Mouse (Mus musculus): ENCODE data around the gene Thap12. TPM values are rescaled to one million over a fixed set of nuclear protein-coding genes. Genes with fewer than 3 reads are reported as not detected.

Thap12 gene
- total and polyA plus RNA-seq, 3 experiments: 28.3 to 79.1 (median 58.2) TPM

- Histone ChIP-seq H3K36me3 (replicated peaks) (no peaks in the 10 kb centered on the region), H3K4me3 (ENCODE audit: low read depth, low read length) (no peak overlapping the region), H3K9me3 (replicated peaks) (peaks cover 2% of the 10 kb centered on the region), H3K4me1 (ENCODE audit: insufficient read depth, low read depth, low read length) (peaks cover 31% of the 10 kb centered on the region), H3K27me3 (ENCODE audit: insufficient read depth, low read length) (peaks cover 33% of the 10 kb centered on the region)
- no peak for ATAC-seq (ENCODE audit: extremely low read depth, insufficient number of reproducible peaks, low FRiP score, poor library complexity, severe bottlenecking)
- TF ChIP-seq CTCF (IDR thresholded peaks at IDR 0.05; ENCODE audit: low read depth, low read length): no peak
- no peak for DNase-seq (ENCODE audit: low spot score)
Observed at GRCm38 (mm10) chr7:98678441-98678840, 24.5 kb upstream of the Thap12 start.

GRCm38 (mm10) chr7:98680691-98681090 lies 22.2 kb upstream of the Thap12 start:
- H3K4me1 ChIP-seq (ENCODE audit: insufficient read depth, low read depth, low read length): peaks cover 12% of the 10 kb centered on the region
- H3K36me3 ChIP-seq (replicated peaks): no peaks in the 10 kb centered on the region
- ATAC-seq (ENCODE audit: extremely low read depth, insufficient number of reproducible peaks, low FRiP score, poor library complexity, severe bottlenecking) (no peak), DNase-seq (ENCODE audit: low spot score) (no peak)
- peaks cover 45% of the 10 kb centered on the region for H3K27me3 ChIP-seq (ENCODE audit: insufficient read depth, low read length)
- peaks cover 1% of the 10 kb centered on the region; the same call in 1 of the 2 replicates for H3K9me3 ChIP-seq (replicated peaks)
- no peak overlapping the region for H3K4me3 ChIP-seq (ENCODE audit: low read depth, low read length)
- TF ChIP-seq GATA1 (IDR thresholded peaks at IDR 0.05; ENCODE audit: borderline replicate concordance, low read length) (no peak), GATA2 (IDR thresholded peaks at IDR 0.05; ENCODE audit: borderline replicate concordance, low read depth, low read length) (no peak), TAL1 (conservative IDR thresholded peaks at IDR 0.05; ENCODE audit: low read depth, low read length) (no peak), POLR2AphosphoS5 (IDR thresholded peaks at IDR 0.05; ENCODE audit: insufficient replicate concordance, low read depth, low read length) (no peak), CTCF (IDR thresholded peaks at IDR 0.05; ENCODE audit: low read depth, low read length) (no peak)

DNA sequence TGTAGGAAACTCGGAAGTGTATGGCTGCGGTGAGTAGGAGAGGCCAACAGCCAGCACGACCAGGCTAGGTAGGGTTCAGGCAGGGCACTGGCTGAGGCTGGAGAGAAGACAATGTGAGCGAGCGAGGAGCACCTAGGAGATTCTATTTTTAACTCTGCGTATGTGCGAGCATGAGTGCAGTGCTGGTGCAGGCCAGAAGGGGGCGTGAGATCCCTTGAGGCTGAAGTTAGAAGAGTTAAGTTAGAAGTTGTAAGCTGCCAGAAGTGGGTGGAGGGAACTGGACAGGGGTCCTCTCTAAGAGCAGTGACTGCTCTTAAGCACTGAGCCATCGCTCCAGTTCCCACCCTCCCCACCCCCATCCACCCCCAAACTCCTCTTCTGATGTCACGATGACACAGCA lies 20.1 kb upstream of the Thap12 start:
- Histone ChIP-seq H3K9me3 (replicated peaks) (no peaks in the 10 kb centered on the region; the same call in 1 of the 2 replicates), H3K36me3 (replicated peaks) (no peaks in the 10 kb centered on the region), H3K4me3 (ENCODE audit: low read depth, low read length) (no peak overlapping the region), H3K27me3 (ENCODE audit: insufficient read depth, low read length) (peaks cover 51% of the 10 kb centered on the region), H3K4me1 (ENCODE audit: insufficient read depth, low read depth, low read length) (peaks cover 4% of the 10 kb centered on the region; the same call in 1 of the 2 replicates)
- ATAC-seq (ENCODE audit: extremely low read depth, insufficient number of reproducible peaks, low FRiP score, poor library complexity, severe bottlenecking) (no peak), DNase-seq (ENCODE audit: low spot score) (no peak)
- TF ChIP-seq GATA2 (IDR thresholded peaks at IDR 0.05; ENCODE audit: borderline replicate concordance, low read depth, low read length): no peak
- TF ChIP-seq CTCF (IDR thresholded peaks at IDR 0.05; ENCODE audit: low read depth, low read length): no peak

DNA sequence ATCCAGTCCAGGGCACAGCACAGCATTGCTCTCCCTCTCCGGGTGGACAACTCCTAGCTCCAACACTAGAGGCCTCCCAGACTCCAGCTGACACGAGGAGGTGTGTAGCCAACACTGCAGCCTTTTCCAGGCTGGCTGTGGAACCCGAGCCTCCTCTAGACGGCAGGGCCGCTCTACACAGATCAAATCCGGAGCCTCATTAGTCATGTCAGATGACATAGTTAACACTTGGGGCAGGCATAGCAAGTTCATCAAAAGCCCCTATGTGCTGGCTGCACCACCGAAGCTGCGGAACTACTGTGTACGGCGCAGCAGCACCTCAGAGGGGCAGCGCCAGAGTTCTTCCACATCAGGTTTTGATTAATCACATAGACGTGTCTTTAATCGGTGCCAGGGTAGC lies 17.0 kb upstream of the Thap12 start:
- peaks cover 2% of the 10 kb centered on the region; the same call in 1 of the 2 replicates for H3K4me1 ChIP-seq (ENCODE audit: insufficient read depth, low read depth, low read length)
- ATAC-seq (ENCODE audit: extremely low read depth, insufficient number of reproducible peaks, low FRiP score, poor library complexity, severe bottlenecking): no peak
- H3K9me3 ChIP-seq (replicated peaks): no peaks in the 10 kb centered on the region; the same call in 1 of the 2 replicates
- no peak for DNase-seq (ENCODE audit: low spot score)
- TF ChIP-seq GATA1 (IDR thresholded peaks at IDR 0.05; ENCODE audit: borderline replicate concordance, low read length): no peak
- H3K36me3 ChIP-seq (replicated peaks): no peaks in the 10 kb centered on the region
- no peak overlapping the region for H3K4me3 ChIP-seq (ENCODE audit: low read depth, low read length)
- H3K27me3 ChIP-seq (ENCODE audit: insufficient read depth, low read length): peaks cover 29% of the 10 kb centered on the region

DNA sequence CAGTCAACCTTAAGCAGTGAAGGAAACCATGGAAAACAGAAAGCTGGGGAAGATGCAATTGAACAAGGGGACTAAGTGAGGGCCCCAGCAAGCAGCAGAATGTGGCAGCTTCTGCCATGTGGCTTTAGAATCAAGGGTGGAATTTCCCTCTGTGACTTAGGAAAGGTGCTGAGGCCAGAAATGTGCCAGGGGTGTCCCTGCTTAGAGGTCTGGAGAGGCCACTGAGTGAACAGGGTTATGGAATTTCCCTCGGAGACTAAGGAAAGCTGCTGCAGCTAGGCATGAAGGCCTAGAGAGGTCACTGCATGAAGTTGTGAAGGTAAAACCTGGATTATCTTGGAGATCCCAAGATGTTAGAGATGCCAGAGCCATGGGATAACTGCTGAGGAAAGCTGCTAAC lies 12.8 kb upstream of the Thap12 start:
- peaks cover 13% of the 10 kb centered on the region for H3K27me3 ChIP-seq (ENCODE audit: insufficient read depth, low read length)
- ATAC-seq (ENCODE audit: extremely low read depth, insufficient number of reproducible peaks, low FRiP score, poor library complexity, severe bottlenecking) (no peak), DNase-seq (ENCODE audit: low spot score) (no peak)
- TF ChIP-seq CTCF (IDR thresholded peaks at IDR 0.05; ENCODE audit: low read depth, low read length) (no peak), GATA1 (IDR thresholded peaks at IDR 0.05; ENCODE audit: borderline replicate concordance, low read length) (no peak), POLR2AphosphoS5 (IDR thresholded peaks at IDR 0.05; ENCODE audit: insufficient replicate concordance, low read depth, low read length) (no peak), TAL1 (conservative IDR thresholded peaks at IDR 0.05; ENCODE audit: low read depth, low read length) (no peak), GATA2 (IDR thresholded peaks at IDR 0.05; ENCODE audit: borderline replicate concordance, low read depth, low read length) (no peak)
- H3K9me3 ChIP-seq (replicated peaks): no peaks in the 10 kb centered on the region
- no peaks in the 10 kb centered on the region for H3K36me3 ChIP-seq (replicated peaks)
- H3K4me1 ChIP-seq (ENCODE audit: insufficient read depth, low read depth, low read length): peaks cover 26% of the 10 kb centered on the region
- no peak overlapping the region for H3K4me3 ChIP-seq (ENCODE audit: low read depth, low read length)

- H3K9me3 ChIP-seq (replicated peaks): no peaks in the 10 kb centered on the region
- no peak for ATAC-seq (ENCODE audit: extremely low read depth, insufficient number of reproducible peaks, low FRiP score, poor library complexity, severe bottlenecking)
- peaks cover 26% of the 10 kb centered on the region for H3K4me1 ChIP-seq (ENCODE audit: insufficient read depth, low read depth, low read length)
- no peak overlapping the region for H3K4me3 ChIP-seq (ENCODE audit: low read depth, low read length)
- peaks cover 7% of the 10 kb centered on the region for H3K27me3 ChIP-seq (ENCODE audit: insufficient read depth, low read length)
- H3K36me3 ChIP-seq (replicated peaks): no peaks in the 10 kb centered on the region
- no peak for DNase-seq (ENCODE audit: low spot score)
- TF ChIP-seq TAL1 (conservative IDR thresholded peaks at IDR 0.05; ENCODE audit: low read depth, low read length): no peak
Observed at GRCm38 (mm10) chr7:98690831-98691230, 12.1 kb upstream of the Thap12 start.

GRCm38 (mm10) chr7:98692761-98693546 lies 9.9 kb upstream of the Thap12 start:
- peaks cover 34% of the 10 kb centered on the region for H3K4me1 ChIP-seq (ENCODE audit: insufficient read depth, low read depth, low read length)
- ATAC-seq (ENCODE audit: extremely low read depth, insufficient number of reproducible peaks, low FRiP score, poor library complexity, severe bottlenecking) (no peak), DNase-seq (ENCODE audit: low spot score) (no peak)
- no peak overlapping the region for H3K4me3 ChIP-seq (ENCODE audit: low read depth, low read length)
- TF ChIP-seq CTCF (IDR thresholded peaks at IDR 0.05; ENCODE audit: low read depth, low read length): no peak
- TF ChIP-seq POLR2AphosphoS5 (IDR thresholded peaks at IDR 0.05; ENCODE audit: insufficient replicate concordance, low read depth, low read length): no peak
- no peak for TF ChIP-seq TAL1 (conservative IDR thresholded peaks at IDR 0.05; ENCODE audit: low read depth, low read length)
- TF ChIP-seq GATA2 (IDR thresholded peaks at IDR 0.05; ENCODE audit: borderline replicate concordance, low read depth, low read length): no peak
- no peak for TF ChIP-seq GATA1 (IDR thresholded peaks at IDR 0.05; ENCODE audit: borderline replicate concordance, low read length)
- no peaks in the 10 kb centered on the region for H3K36me3 ChIP-seq (replicated peaks)
- H3K27me3 ChIP-seq (ENCODE audit: insufficient read depth, low read length): no peaks in the 10 kb centered on the region
- no peaks in the 10 kb centered on the region for H3K9me3 ChIP-seq (replicated peaks)
